In the genomic region with DNA sequence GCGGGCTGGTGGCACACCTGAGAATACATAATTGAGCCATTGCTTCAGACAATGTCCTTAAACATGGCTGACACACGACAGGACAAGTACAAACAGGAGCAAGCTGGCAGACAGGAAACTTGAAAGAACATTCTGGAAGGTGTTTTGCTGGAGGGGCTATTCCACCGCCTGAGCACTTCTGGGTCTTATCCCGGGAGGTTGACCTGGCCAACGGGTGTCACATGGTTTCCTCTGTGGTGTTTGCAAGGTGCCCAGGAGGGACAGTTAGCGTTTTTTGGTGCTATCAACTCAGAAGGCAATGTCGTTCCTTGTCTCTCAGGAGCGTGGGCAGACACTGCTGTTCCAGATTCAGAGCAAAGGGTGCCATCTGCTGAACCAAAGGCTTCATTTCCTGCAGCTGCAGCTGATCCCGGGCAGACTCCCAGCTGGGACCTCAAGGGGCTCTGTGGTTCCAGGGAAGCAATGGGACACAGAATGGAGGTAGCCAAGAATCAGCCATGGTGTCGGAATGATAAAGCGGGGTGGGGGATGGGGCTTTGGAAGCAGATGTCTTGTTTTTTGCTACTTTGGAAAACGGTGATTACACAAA, we compare ENCODE assay signal across 11 mouse cellular contexts.
A peak's percentile ranks its signal among the peaks of the same experiment; 100 is the strongest.
DNase-seq lines count a peak whose midpoint lies in the region; ATAC-seq lines count a peak whose summit lies in the region.
"Had no signal": no experiment of that assay in that cellular context is flagged by ENCODE, and none has a peak within 500 bp of the region (broad histone marks: within the 10 kb centered on the region; RNA-seq: fewer than 3 reads in every experiment).

No protein-coding gene starts in this region.

- H3K4me1 ChIP-seq in embryonic facial prominence, embryonic 14.5 days (ENCODE audit: control insufficient read depth, insufficient read depth, low read length), result no peaks in the 10 kb centered on the region
- peaks cover 8% of the 10 kb centered on the region for H3K4me1 ChIP-seq in embryonic facial prominence, embryonic 10.5 days
- H3K4me1 ChIP-seq in midbrain, embryonic 14.5 days (ENCODE audit: control insufficient read depth, insufficient read depth, low read length), result no peaks in the 10 kb centered on the region
- H3K4me1 ChIP-seq in midbrain, embryonic 11.5 days (ENCODE audit: control insufficient read depth, insufficient read depth, low read length), result no peaks in the 10 kb centered on the region
- no peaks in the 10 kb centered on the region for H3K4me1 ChIP-seq in liver, embryonic 12.5 days
- H3K4me1 ChIP-seq: liver, embryonic 13.5 days; stomach, embryonic 15.5 days had no signal

- ATAC-seq in embryonic facial prominence, embryonic 14.5 days (ENCODE audit: low read depth), result no peak
- ATAC-seq in midbrain, embryonic 14.5 days (ENCODE audit: low FRiP score, low TSS enrichment), result no peak
- ATAC-seq in midbrain, embryonic 11.5 days (ENCODE audit: low FRiP score), result no peak
- ATAC-seq in liver, embryonic 12.5 days, result no peak
- ATAC-seq in CD4-positive, CD25-positive, alpha-beta regulatory T cell, adult 4 months, result no peak

- no peak overlapping the region for H3K4me2 ChIP-seq in embryonic facial prominence, embryonic 14.5 days (ENCODE audit: low read depth, low read length)
- no peak overlapping the region for H3K4me2 ChIP-seq in midbrain, embryonic 14.5 days (ENCODE audit: low read length)
- no peak overlapping the region for H3K4me2 ChIP-seq in midbrain, embryonic 11.5 days
- no peak overlapping the region for H3K4me2 ChIP-seq in liver, embryonic 12.5 days
- H3K4me2 ChIP-seq: embryonic facial prominence, embryonic 15.5 days; liver, embryonic 13.5 days; stomach, embryonic 15.5 days had no signal

- H3K4me3 ChIP-seq in embryonic facial prominence, embryonic 14.5 days (ENCODE audit: low read depth, low read length), result no peak overlapping the region
- H3K4me3 ChIP-seq in embryonic facial prominence, embryonic 10.5 days, result no peak overlapping the region
- no peak overlapping the region for H3K4me3 ChIP-seq in midbrain, embryonic 14.5 days (replicated peaks; ENCODE audit: low read depth, low read length)
- H3K4me3 ChIP-seq in midbrain, embryonic 11.5 days (ENCODE audit: low read depth, low read length), result no peak overlapping the region
- H3K4me3 ChIP-seq in liver, embryonic 12.5 days, result no peak overlapping the region
- H3K4me3 ChIP-seq: embryonic facial prominence, embryonic 15.5 days; liver, embryonic 13.5 days; stomach, embryonic 15.5 days had no signal

- 55% methylated on average over 12 of the region's 12 CpGs for WGBS in embryonic facial prominence, embryonic 14.5 days
- 78% methylated on average over 12 of the region's 12 CpGs for WGBS in embryonic facial prominence, embryonic 10.5 days
- WGBS in midbrain, embryonic 14.5 days, result 68% methylated on average over 12 of the region's 12 CpGs
- 78% methylated on average over 12 of the region's 12 CpGs for WGBS in midbrain, embryonic 11.5 days
- 52% methylated on average over 12 of the region's 12 CpGs for WGBS in liver, embryonic 12.5 days (ENCODE audit: insufficient replicate concordance)

- H3K9me3 ChIP-seq in embryonic facial prominence, embryonic 14.5 days (ENCODE audit: control insufficient read depth, low read length), result no peaks in the 10 kb centered on the region
- H3K9me3 ChIP-seq in embryonic facial prominence, embryonic 10.5 days, result no peaks in the 10 kb centered on the region
- no peaks in the 10 kb centered on the region for H3K9me3 ChIP-seq in midbrain, embryonic 14.5 days (ENCODE audit: control insufficient read depth, low read length)
- H3K9me3 ChIP-seq in midbrain, embryonic 11.5 days (ENCODE audit: control insufficient read depth, low read length), result no peaks in the 10 kb centered on the region
- H3K9me3 ChIP-seq in liver, embryonic 12.5 days (replicated peaks), result no peaks in the 10 kb centered on the region
- H3K9me3 ChIP-seq: embryonic facial prominence, embryonic 15.5 days; stomach, embryonic 15.5 days had no signal

- DNase-seq in embryonic facial prominence, embryonic 14.5 days (ENCODE audit: low spot score), result peak; percentile 45
- no peak for DNase-seq in embryonic facial prominence, embryonic 10.5 days (ENCODE audit: low spot score)
- DNase-seq in midbrain, embryonic 14.5 days, result peak; percentile 58
- no peak for DNase-seq in midbrain, embryonic 11.5 days (ENCODE audit: low spot score, missing footprints)
- DNase-seq in left cerebral cortex, postnatal 10 days (ENCODE audit: extremely low spot score in 1 of 2, low spot score in 2 of 2), result peak; percentile 31 to 51
- DNase-seq in adrenal gland, adult 18-20 months (ENCODE audit: low spot score in 2 of 2), result no peak
- DNase-seq: liver, embryonic 13.5 days had no signal

- no peak overlapping the region for H3K27ac ChIP-seq in embryonic facial prominence, embryonic 14.5 days (replicated peaks; ENCODE audit: low read depth, low read length)
- H3K27ac ChIP-seq in embryonic facial prominence, embryonic 10.5 days (replicated peaks), result no peak overlapping the region
- no peak overlapping the region for H3K27ac ChIP-seq in midbrain, embryonic 14.5 days (replicated peaks; ENCODE audit: low read depth, low read length)
- H3K27ac ChIP-seq in midbrain, embryonic 11.5 days (ENCODE audit: low read depth, low read length), result no peak overlapping the region
- no peak overlapping the region for H3K27ac ChIP-seq in liver, embryonic 12.5 days
- H3K27ac ChIP-seq: embryonic facial prominence, embryonic 15.5 days; liver, embryonic 13.5 days; stomach, embryonic 15.5 days had no signal

- H3K27me3 ChIP-seq in embryonic facial prominence, embryonic 14.5 days (replicated peaks; ENCODE audit: control insufficient read depth, insufficient read depth, low read length), result no peaks in the 10 kb centered on the region
- H3K27me3 ChIP-seq in embryonic facial prominence, embryonic 10.5 days (replicated peaks; ENCODE audit: low read depth, poor library complexity, severe bottlenecking), result no peaks in the 10 kb centered on the region
- no peaks in the 10 kb centered on the region for H3K27me3 ChIP-seq in midbrain, embryonic 14.5 days (ENCODE audit: control insufficient read depth, insufficient read depth, low read length)
- no peaks in the 10 kb centered on the region for H3K27me3 ChIP-seq in midbrain, embryonic 11.5 days (ENCODE audit: control insufficient read depth, insufficient read depth, low read length)
- no peaks in the 10 kb centered on the region for H3K27me3 ChIP-seq in liver, embryonic 12.5 days (replicated peaks)
- H3K27me3 ChIP-seq: embryonic facial prominence, embryonic 15.5 days; liver, embryonic 13.5 days; stomach, embryonic 15.5 days had no signal

- no peaks in the 10 kb centered on the region for H3K36me3 ChIP-seq in embryonic facial prominence, embryonic 14.5 days (ENCODE audit: control insufficient read depth, insufficient read depth, low read length)
- no peaks in the 10 kb centered on the region for H3K36me3 ChIP-seq in embryonic facial prominence, embryonic 10.5 days (replicated peaks)
- no peaks in the 10 kb centered on the region for H3K36me3 ChIP-seq in midbrain, embryonic 14.5 days (ENCODE audit: control insufficient read depth, insufficient read depth, low read length)
- no peaks in the 10 kb centered on the region for H3K36me3 ChIP-seq in midbrain, embryonic 11.5 days (ENCODE audit: control insufficient read depth, insufficient read depth, low read length)
- H3K36me3 ChIP-seq in liver, embryonic 12.5 days, result no peaks in the 10 kb centered on the region
- H3K36me3 ChIP-seq: embryonic facial prominence, embryonic 15.5 days; liver, embryonic 13.5 days; stomach, embryonic 15.5 days had no signal

- intact Hi-C loops in left cerebral cortex, postnatal 10 days (cut with DNase I), result no loop called here

- no peak overlapping the region for H3K9ac ChIP-seq in embryonic facial prominence, embryonic 14.5 days (ENCODE audit: low read depth, low read length)
- no peak overlapping the region for H3K9ac ChIP-seq in midbrain, embryonic 14.5 days (replicated peaks; ENCODE audit: low read length)
- no peak overlapping the region for H3K9ac ChIP-seq in midbrain, embryonic 11.5 days (ENCODE audit: low read length)
- no peak overlapping the region for H3K9ac ChIP-seq in liver, embryonic 12.5 days
- H3K9ac ChIP-seq: embryonic facial prominence, embryonic 15.5 days; liver, embryonic 13.5 days; stomach, embryonic 15.5 days had no signal

Comparison
In these comparisons a context has a peak if more than half of its experiments do, and no peak if none do; other contexts are left out.
1. DNase-seq: peak in embryonic facial prominence, embryonic 14.5 days (single experiment), midbrain, embryonic 14.5 days (single experiment) and left cerebral cortex, postnatal 10 days (2 of 2); none in embryonic facial prominence, embryonic 10.5 days (single experiment), midbrain, embryonic 11.5 days (single experiment) and adrenal gland, adult 18-20 months (0 of 2).